Mouse (Mus musculus) C3H10T1/2 (cell line): ENCODE results near the gene Izumo3. TPM values are rescaled to one million over a fixed set of nuclear protein-coding genes. Genes with fewer than 3 reads are reported as not detected.

Experiments
- polyA plus RNA-seq, 2 experiments: library from polyadenylated mRNA; unstranded; fragments of >200 nt; fragmentation: generic; extraction: Trizol; gene quantifications; one replicate each; pipeline ENCODE4 v1.2.1; 2012; ENCODE audit warnings: missing spikeins in 2 of 2

Gene Izumo3
- not detected for polyA plus RNA-seq

DNA sequence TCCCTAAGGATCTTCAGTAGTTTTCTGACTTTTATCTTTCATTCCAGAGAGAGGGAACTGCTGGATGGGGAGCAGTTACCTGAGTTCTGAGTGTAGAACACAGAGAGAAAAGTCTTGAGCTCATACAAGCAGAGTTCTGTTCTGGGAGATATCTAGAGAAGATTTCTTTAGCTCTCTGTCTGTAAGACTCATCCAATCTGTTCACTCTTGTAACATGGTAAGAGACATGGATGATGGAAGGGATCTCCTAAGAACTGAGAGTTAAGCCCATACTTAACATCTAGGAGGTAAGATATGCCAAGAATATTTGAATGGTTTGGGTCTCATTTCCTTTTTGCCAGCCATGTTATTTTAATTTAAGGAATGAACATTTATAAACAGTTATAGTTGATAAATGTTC, at the start of gene Izumo3:
TSS of gene Izumo3 (minus strand) at position 101 of the 400 bp plus-strand sequence.

DNA sequence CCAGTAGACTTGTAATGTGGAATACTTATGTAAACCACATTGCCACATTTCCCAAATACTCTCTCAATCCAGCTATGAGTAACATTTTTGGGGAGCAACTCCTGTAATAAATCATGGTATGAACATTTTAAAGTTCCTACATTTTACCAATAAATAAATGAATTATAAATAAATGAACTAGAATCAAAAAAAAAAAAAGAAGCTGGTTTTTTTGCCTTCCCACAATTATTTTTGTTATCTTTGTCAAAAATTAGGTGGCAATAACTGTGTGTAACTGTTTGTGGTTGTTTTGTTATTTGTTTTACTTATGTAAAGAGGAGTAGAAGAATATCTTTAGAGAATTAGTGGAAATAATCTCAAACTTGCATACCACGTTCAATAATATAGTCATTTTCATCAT, 44.6 kb upstream of the Izumo3 start, which contains the start of gene Gm12666:
TSS of gene Gm12666 (minus strand) at position 101 of the 400 bp plus-strand sequence.

Other genes starting within 250 kb of the Izumo3 start
- gene Gm12666, start 44.5 kb upstream of the Izumo3 start, polyA plus RNA-seq: 1 to 10 TPM; 1.7 to 4.9 TPM